Mouse (Mus musculus): ENCODE results near the gene Bcap29. TPM values are rescaled to one million over a fixed set of nuclear protein-coding genes. Genes with fewer than 3 reads are reported as not detected.

The Bcap29 gene
- polyA plus RNA-seq, 1 experiment = 9.3 TPM

DNA sequence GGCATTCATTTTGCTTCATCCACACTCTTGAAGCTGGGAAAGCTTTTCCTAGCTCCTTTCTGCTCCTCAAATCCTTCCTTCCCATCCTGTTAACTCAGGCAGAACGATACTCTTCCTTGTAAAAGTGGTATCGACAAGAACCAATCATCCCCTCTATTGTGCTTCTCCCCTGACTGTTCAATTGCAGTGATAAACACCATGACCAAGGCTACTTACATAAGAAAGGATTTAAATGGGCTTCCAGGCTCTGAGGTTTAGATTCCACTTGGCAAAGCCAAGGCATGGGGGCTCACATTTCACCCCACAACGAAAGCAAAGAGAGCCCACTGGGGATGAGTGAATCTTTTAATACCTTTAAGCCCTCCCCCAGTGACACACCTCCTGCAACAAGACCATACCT is 26.3 kb downstream of the Bcap29 start:
- Histone ChIP-seq H3K4me3 (no peak overlapping the region), H3K36me3 (ENCODE audit: control insufficient read depth, insufficient read depth) (peaks cover 7% of the 10 kb centered on the region), H3ac (ENCODE audit: control insufficient read depth, insufficient read length) (no peak overlapping the region), H3K4me2 (ENCODE audit: low read depth) (no peak overlapping the region), H3K79me2 (ENCODE audit: control insufficient read depth, insufficient read depth) (no peaks in the 10 kb centered on the region), H3K27me3 (ENCODE audit: control insufficient read depth, insufficient read depth, insufficient read length) (no peaks in the 10 kb centered on the region)
- TF ChIP-seq MYOD1 (IDR thresholded peaks at IDR 0.05; ENCODE audit: control insufficient read depth in 1 of 3, insufficient read length in 2 of 3, low read depth in 2 of 3) = no peak
- TF ChIP-seq CEBPB (IDR thresholded peaks at IDR 0.05; ENCODE audit: insufficient read depth, poor library complexity, severe bottlenecking) = no peak
- no peak for TF ChIP-seq TCF3 (IDR thresholded peaks at IDR 0.05; ENCODE audit: insufficient read length, low read depth)
- no peak for TF ChIP-seq MAX (IDR thresholded peaks at IDR 0.05; ENCODE audit: low read depth)
- no peak for TF ChIP-seq POLR2AphosphoS2 (IDR thresholded peaks at IDR 0.05; ENCODE audit: insufficient read length, low read depth)
- TF ChIP-seq USF1 (IDR thresholded peaks at IDR 0.05; ENCODE audit: low read depth) = no peak

DNA sequence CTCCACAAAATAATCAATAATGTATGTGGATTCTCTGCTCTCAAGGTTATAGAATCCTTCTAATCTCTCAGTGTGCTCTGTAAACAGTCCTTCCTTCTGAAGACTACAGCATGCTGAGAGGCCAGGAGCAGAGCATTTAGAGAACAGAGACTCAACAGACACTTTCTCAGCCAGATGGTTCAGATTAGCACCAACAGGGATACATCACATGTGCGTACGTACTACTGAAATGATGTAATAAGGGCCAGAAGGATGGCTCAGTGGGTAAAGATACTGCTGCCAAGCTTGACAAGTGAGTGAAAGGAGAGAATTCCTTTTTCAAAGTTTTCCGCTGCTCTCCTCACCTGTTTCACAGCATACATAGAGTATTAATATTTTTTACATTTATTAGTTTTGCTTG is 29.6 kb downstream of the Bcap29 start:
- no peak overlapping the region for H3K4me3 ChIP-seq
- no peak overlapping the region for H3ac ChIP-seq (ENCODE audit: control insufficient read depth, insufficient read length)
- no peak for TF ChIP-seq POLR2AphosphoS2 (IDR thresholded peaks at IDR 0.05; ENCODE audit: insufficient read length, low read depth)
- no peak for TF ChIP-seq USF1 (IDR thresholded peaks at IDR 0.05; ENCODE audit: low read depth)
- no peak for TF ChIP-seq SRF (IDR thresholded peaks at IDR 0.05; ENCODE audit: control insufficient read depth, insufficient read length, low read depth)
- TF ChIP-seq E2F4 (IDR thresholded peaks at IDR 0.05; ENCODE audit: insufficient read depth) = no peak
- no peak for TF ChIP-seq MYOG (IDR thresholded peaks at IDR 0.05; ENCODE audit: control insufficient read depth in 1 of 3, insufficient read depth in 1 of 3, insufficient read length in 2 of 3, low read depth in 2 of 3)
- TF ChIP-seq TCF3 (IDR thresholded peaks at IDR 0.05; ENCODE audit: insufficient read length, low read depth) = no peak
- H3K4me2 ChIP-seq (ENCODE audit: low read depth) = no peak overlapping the region
- peaks cover 7% of the 10 kb centered on the region for H3K36me3 ChIP-seq (ENCODE audit: control insufficient read depth, insufficient read depth)
- H3K79me2 ChIP-seq (ENCODE audit: control insufficient read depth, insufficient read depth) = no peaks in the 10 kb centered on the region
- no peaks in the 10 kb centered on the region for H3K27me3 ChIP-seq (ENCODE audit: control insufficient read depth, insufficient read depth, insufficient read length)

DNA sequence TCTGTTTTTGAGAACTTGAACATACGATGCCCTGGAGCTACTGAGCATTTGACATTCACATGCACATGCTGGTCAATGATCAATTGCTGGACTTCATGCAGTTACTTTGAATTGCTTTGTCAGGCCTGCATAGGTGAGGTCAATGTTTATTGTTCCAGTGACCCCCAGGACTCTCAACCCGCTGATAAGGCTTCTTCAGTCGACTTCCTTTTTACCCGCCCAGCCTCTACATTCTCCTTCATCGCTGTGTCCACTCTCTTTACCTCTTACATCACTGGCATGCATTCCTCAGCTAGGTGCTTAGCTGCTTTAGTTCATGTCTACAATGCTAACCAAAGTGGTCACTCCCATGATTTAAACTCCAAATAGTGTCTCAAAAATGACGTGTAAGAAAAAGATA is 30.9 kb downstream of the Bcap29 start:
- Histone ChIP-seq H3K4me3 (no peak overlapping the region), H3ac (ENCODE audit: control insufficient read depth, insufficient read length) (no peak overlapping the region), H3K36me3 (ENCODE audit: control insufficient read depth, insufficient read depth) (peaks cover 7% of the 10 kb centered on the region), H3K27me3 (ENCODE audit: control insufficient read depth, insufficient read depth, insufficient read length) (no peaks in the 10 kb centered on the region), H3K4me2 (ENCODE audit: low read depth) (no peak overlapping the region), H3K79me2 (ENCODE audit: control insufficient read depth, insufficient read depth) (no peaks in the 10 kb centered on the region)
- TF ChIP-seq POLR2AphosphoS2 (IDR thresholded peaks at IDR 0.05; ENCODE audit: insufficient read length, low read depth) = no peak
- no peak for TF ChIP-seq SRF (IDR thresholded peaks at IDR 0.05; ENCODE audit: control insufficient read depth, insufficient read length, low read depth)
- no peak for TF ChIP-seq E2F4 (IDR thresholded peaks at IDR 0.05; ENCODE audit: insufficient read depth)
- TF ChIP-seq POLR2A (IDR thresholded peaks at IDR 0.05; ENCODE audit: insufficient read length, low read depth) = no peak
- no peak for TF ChIP-seq TCF3 (IDR thresholded peaks at IDR 0.05; ENCODE audit: insufficient read length, low read depth)
- TF ChIP-seq CEBPB (IDR thresholded peaks at IDR 0.05; ENCODE audit: insufficient read depth, poor library complexity, severe bottlenecking) = no peak
- TF ChIP-seq REST (IDR thresholded peaks at IDR 0.05; ENCODE audit: insufficient read depth, insufficient read length) = no peak
- TF ChIP-seq USF1 (IDR thresholded peaks at IDR 0.05; ENCODE audit: low read depth) = no peak
- TF ChIP-seq MAX (IDR thresholded peaks at IDR 0.05; ENCODE audit: low read depth) = no peak
- TF ChIP-seq MYOG (IDR thresholded peaks at IDR 0.05; ENCODE audit: control insufficient read depth in 1 of 3, insufficient read depth in 1 of 3, insufficient read length in 2 of 3, low read depth in 2 of 3) = no peak
- TF ChIP-seq TCF12 (IDR thresholded peaks at IDR 0.05; ENCODE audit: insufficient read depth, poor library complexity, severe bottlenecking) = no peak
- no peak for TF ChIP-seq MYOD1 (IDR thresholded peaks at IDR 0.05; ENCODE audit: control insufficient read depth in 1 of 3, insufficient read length in 2 of 3, low read depth in 2 of 3)

GRCm38 (mm10) chr12:31594296-31594695 is 40.2 kb downstream of the Bcap29 start:
- Histone ChIP-seq H3K79me2 (ENCODE audit: control insufficient read depth, insufficient read depth) (no peaks in the 10 kb centered on the region), H3K27me3 (ENCODE audit: control insufficient read depth, insufficient read depth, insufficient read length) (no peaks in the 10 kb centered on the region), H3K36me3 (ENCODE audit: control insufficient read depth, insufficient read depth) (peaks cover 9% of the 10 kb centered on the region), H3ac (ENCODE audit: control insufficient read depth, insufficient read length) (no peak overlapping the region), H3K4me2 (ENCODE audit: low read depth) (no peak overlapping the region), H3K4me3 (no peak overlapping the region)
- no peak for TF ChIP-seq TCF12 (IDR thresholded peaks at IDR 0.05; ENCODE audit: insufficient read depth, poor library complexity, severe bottlenecking)
- no peak for TF ChIP-seq MYOG (IDR thresholded peaks at IDR 0.05; ENCODE audit: control insufficient read depth in 1 of 3, insufficient read depth in 1 of 3, insufficient read length in 2 of 3, low read depth in 2 of 3)
- TF ChIP-seq USF1 (IDR thresholded peaks at IDR 0.05; ENCODE audit: low read depth) = no peak
- TF ChIP-seq E2F4 (IDR thresholded peaks at IDR 0.05; ENCODE audit: insufficient read depth) = no peak
- TF ChIP-seq POLR2A (IDR thresholded peaks at IDR 0.05; ENCODE audit: insufficient read length, low read depth) = no peak
- no peak for TF ChIP-seq CEBPB (IDR thresholded peaks at IDR 0.05; ENCODE audit: insufficient read depth, poor library complexity, severe bottlenecking)
- no peak for TF ChIP-seq TCF3 (IDR thresholded peaks at IDR 0.05; ENCODE audit: insufficient read length, low read depth)
- TF ChIP-seq REST (IDR thresholded peaks at IDR 0.05; ENCODE audit: insufficient read depth, insufficient read length) = no peak
- TF ChIP-seq MAX (IDR thresholded peaks at IDR 0.05; ENCODE audit: low read depth) = no peak
- TF ChIP-seq SRF (IDR thresholded peaks at IDR 0.05; ENCODE audit: control insufficient read depth, insufficient read length, low read depth) = no peak
- TF ChIP-seq POLR2AphosphoS2 (IDR thresholded peaks at IDR 0.05; ENCODE audit: insufficient read length, low read depth) = no peak
- TF ChIP-seq MYOD1 (IDR thresholded peaks at IDR 0.05; ENCODE audit: control insufficient read depth in 1 of 3, insufficient read length in 2 of 3, low read depth in 2 of 3) = no peak

- no peaks in the 10 kb centered on the region for H3K79me2 ChIP-seq (ENCODE audit: control insufficient read depth, insufficient read depth)
- H3K4me2 ChIP-seq (ENCODE audit: low read depth) = no peak overlapping the region
- no peak for TF ChIP-seq SRF (IDR thresholded peaks at IDR 0.05; ENCODE audit: control insufficient read depth, insufficient read length, low read depth)
- TF ChIP-seq CEBPB (IDR thresholded peaks at IDR 0.05; ENCODE audit: insufficient read depth, poor library complexity, severe bottlenecking) = no peak
- no peak for TF ChIP-seq MYOD1 (IDR thresholded peaks at IDR 0.05; ENCODE audit: control insufficient read depth in 1 of 3, insufficient read length in 2 of 3, low read depth in 2 of 3)
- no peak for TF ChIP-seq MYOG (IDR thresholded peaks at IDR 0.05; ENCODE audit: control insufficient read depth in 1 of 3, insufficient read depth in 1 of 3, insufficient read length in 2 of 3, low read depth in 2 of 3)
- H3K4me3 ChIP-seq = no peak overlapping the region
- H3K27me3 ChIP-seq (ENCODE audit: control insufficient read depth, insufficient read depth, insufficient read length) = no peaks in the 10 kb centered on the region
- H3ac ChIP-seq (ENCODE audit: control insufficient read depth, insufficient read length) = no peak overlapping the region
- peaks cover 9% of the 10 kb centered on the region for H3K36me3 ChIP-seq (ENCODE audit: control insufficient read depth, insufficient read depth)
Observed at GRCm38 (mm10) chr12:31592011-31592410, 42.4 kb downstream of the Bcap29 start.

All from myocyte (in vitro differentiated cells).